Mouse (Mus musculus) liver, postnatal 0 days (tissue): ENCODE results near the gene Gm9837. TPM values are rescaled to one million over a fixed set of nuclear protein-coding genes. Genes with fewer than 3 reads are reported as not detected.

Source experiments
- ATAC-seq: fragments of 200-750 bp; cut with Nextera tagmentation; 2 replicates; pipeline ENCODE4 v1.8.0; 2017; ENCODE audit warnings: mild to moderate bottlenecking, moderate library complexity
- DNase-seq: peaks from one replicate; pipeline ENCODE4 v3.0.0-alpha.2; 2016
- H3K27ac ChIP-seq: fragments of 300-500 bp; sonication (generic); 2 replicates; pipeline ENCODE4 v1.5.1; 2014; ENCODE audit warnings: antibody characterized with exemption, moderate library complexity, mild to moderate bottlenecking, low read depth
- H3K27me3 ChIP-seq: fragments of 300-500 bp; sonication (generic); 2 replicates; pipeline ENCODE4 v1.6.1; 2014; ENCODE audit warnings: low read length, control low read depth, mixed read lengths; ENCODE audit not compliant: insufficient read depth
- H3K36me3 ChIP-seq: fragments of 300-500 bp; sonication (generic); replicated peaks from 2 replicates; pipeline ENCODE4 v1.6.1; 2014; ENCODE audit warnings: mild to moderate bottlenecking, control low read depth, low read length, moderate library complexity, mixed read lengths; ENCODE audit not compliant: insufficient read depth
- H3K4me1 ChIP-seq: fragments of 300-500 bp; sonication (generic); 2 replicates; pipeline ENCODE4 v1.6.1; 2014; ENCODE audit warnings: antibody characterized with exemption, mild to moderate bottlenecking, control low read depth; ENCODE audit not compliant: insufficient read depth
- H3K4me2 ChIP-seq: fragments of 300-500 bp; sonication (generic); 2 replicates; pipeline ENCODE4 v1.6.1; 2014; ENCODE audit warnings: low read depth, mild to moderate bottlenecking, low read length, moderate library complexity, mixed read lengths
- H3K4me3 ChIP-seq: fragments of 300-500 bp; sonication (generic); 2 replicates; pipeline ENCODE4 v1.5.1; 2014; ENCODE audit warnings: low read depth, low read length
- H3K9ac ChIP-seq: fragments of 300-500 bp; sonication (generic); replicated peaks from 2 replicates; pipeline ENCODE4 v1.6.1; 2014; ENCODE audit warnings: mild to moderate bottlenecking, moderate library complexity
- H3K9me3 ChIP-seq: fragments of 300-500 bp; sonication (generic); 2 replicates; pipeline ENCODE4 v1.6.1; 2016; ENCODE audit warnings: mild to moderate bottlenecking, control low read depth, low read length, mixed read lengths
- CTCF ChIP-seq: sonication (generic); IDR thresholded peaks from 2 replicates; pipeline ENCODE4 v1.5.1; 2016; ENCODE audit warnings: antibody characterized with exemption, low read depth
- EP300 ChIP-seq: IDR thresholded peaks from 2 replicates; pipeline ENCODE4 v1.6.1; 2016; ENCODE audit warnings: antibody characterized with exemption, low read depth, mild to moderate bottlenecking
- WGBS: fragments of 180-500 bp; shearing (Covaris S2); extraction: QIAGEN DNeasy Blood & Tissue Kit; methylation state at CpG from one replicate; pipeline ENCODE4 v1.1.7; 2014; ENCODE audit not compliant: insufficient replicate concordance; 5-methylcytosine and 5-hydroxymethylcytosine counted together
- polyA plus RNA-seq: library from polyadenylated mRNA; unstranded; fragments of >200 nt; fragmentation: Nextera tagmentation; extraction: Ambion mirVana; gene quantifications from 2 replicates; pipeline ENCODE4 v1.2.1, GENCODE M21; 2015

Gene Gm9837
- polyA plus RNA-seq, 1 experiment from 2014 or later = not detected

GRCm38 (mm10) chr11:53502039-53502765, 31.9 kb upstream of the Gm9837 start:
- H3K27me3 ChIP-seq = no peaks in the 10 kb centered on the region
- no peak for DNase-seq
- TF ChIP-seq CTCF (peak; percentile 53), EP300 (no peak)
- H3K4me3 ChIP-seq = no peak overlapping the region
- 56% methylated on average over 8 of the region's 8 CpGs for WGBS
- no peaks in the 10 kb centered on the region for H3K4me1 ChIP-seq
- ATAC-seq = no peak
- no peaks in the 10 kb centered on the region for H3K9me3 ChIP-seq
- H3K27ac ChIP-seq = no peak overlapping the region
- no peak overlapping the region for H3K4me2 ChIP-seq
- H3K36me3 ChIP-seq = no peaks in the 10 kb centered on the region
- H3K9ac ChIP-seq = no peak overlapping the region

GRCm38 (mm10) chr11:53500569-53500968, 30.3 kb upstream of the Gm9837 start:
- 15% methylated on average over 11 of the region's 11 CpGs for WGBS
- TF ChIP-seq EP300 (no peak), CTCF (no peak)
- Histone ChIP-seq H3K4me3 (no peak overlapping the region), H3K27me3 (no peaks in the 10 kb centered on the region), H3K27ac (no peak overlapping the region), H3K4me1 (no peaks in the 10 kb centered on the region), H3K4me2 (no peak overlapping the region), H3K9ac (no peak overlapping the region), H3K36me3 (no peaks in the 10 kb centered on the region), H3K9me3 (no peaks in the 10 kb centered on the region)
- DNase-seq (no peak), ATAC-seq (no peak)

- TF ChIP-seq CTCF (no peak), EP300 (no peak)
- 40% methylated on average over 6 of the region's 6 CpGs for WGBS
- no peaks in the 10 kb centered on the region for H3K36me3 ChIP-seq
- H3K4me3 ChIP-seq = no peak overlapping the region
- H3K9me3 ChIP-seq = no peaks in the 10 kb centered on the region
- DNase-seq (no peak), ATAC-seq (no peak)
- H3K27ac ChIP-seq = no peak overlapping the region
- no peaks in the 10 kb centered on the region for H3K27me3 ChIP-seq
- no peak overlapping the region for H3K4me2 ChIP-seq
- H3K4me1 ChIP-seq = no peaks in the 10 kb centered on the region
- no peak overlapping the region for H3K9ac ChIP-seq
Observed at GRCm38 (mm10) chr11:53496946-53497345, 26.7 kb upstream of the Gm9837 start.

DNA sequence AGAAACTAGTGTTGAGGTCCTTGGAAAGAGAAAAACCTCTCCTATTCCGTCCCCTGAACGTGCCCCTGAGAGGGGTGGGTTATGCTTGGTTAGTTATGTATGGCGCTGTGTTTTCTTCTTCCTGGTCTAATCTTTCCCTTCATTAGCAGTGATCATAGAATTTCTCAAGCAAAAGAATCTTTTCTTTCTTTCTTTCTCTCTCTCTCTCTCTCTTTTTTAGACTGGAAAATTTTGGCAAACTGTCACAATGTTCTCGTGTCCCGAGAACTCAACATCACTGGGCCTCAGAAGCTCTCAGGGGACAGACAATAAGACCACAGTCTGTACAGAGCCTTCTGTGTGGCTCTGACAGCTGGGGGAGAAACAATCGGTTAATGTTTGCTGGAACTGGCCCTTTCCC, 25.1 kb upstream of the Gm9837 start:
- Histone ChIP-seq H3K27ac (no peak overlapping the region), H3K4me1 (no peaks in the 10 kb centered on the region), H3K9me3 (no peaks in the 10 kb centered on the region), H3K27me3 (no peaks in the 10 kb centered on the region), H3K9ac (no peak overlapping the region), H3K36me3 (no peaks in the 10 kb centered on the region), H3K4me3 (no peak overlapping the region), H3K4me2 (no peak overlapping the region)
- WGBS = 62% methylated on average over 6 of the region's 6 CpGs
- no peak for ATAC-seq
- DNase-seq = no peak
- TF ChIP-seq CTCF = no peak
- no peak for TF ChIP-seq EP300

- Histone ChIP-seq H3K9ac (no peak overlapping the region), H3K9me3 (no peaks in the 10 kb centered on the region), H3K27ac (no peak overlapping the region), H3K4me3 (no peak overlapping the region), H3K4me1 (no peaks in the 10 kb centered on the region), H3K27me3 (no peaks in the 10 kb centered on the region), H3K36me3 (no peaks in the 10 kb centered on the region), H3K4me2 (no peak overlapping the region)
- TF ChIP-seq EP300 (no peak), CTCF (no peak)
- WGBS = 60% methylated on average over 3 of the region's 3 CpGs
- no peak for ATAC-seq
- no peak for DNase-seq
Observed at GRCm38 (mm10) chr11:53493243-53493955, 23.1 kb upstream of the Gm9837 start.

DNA sequence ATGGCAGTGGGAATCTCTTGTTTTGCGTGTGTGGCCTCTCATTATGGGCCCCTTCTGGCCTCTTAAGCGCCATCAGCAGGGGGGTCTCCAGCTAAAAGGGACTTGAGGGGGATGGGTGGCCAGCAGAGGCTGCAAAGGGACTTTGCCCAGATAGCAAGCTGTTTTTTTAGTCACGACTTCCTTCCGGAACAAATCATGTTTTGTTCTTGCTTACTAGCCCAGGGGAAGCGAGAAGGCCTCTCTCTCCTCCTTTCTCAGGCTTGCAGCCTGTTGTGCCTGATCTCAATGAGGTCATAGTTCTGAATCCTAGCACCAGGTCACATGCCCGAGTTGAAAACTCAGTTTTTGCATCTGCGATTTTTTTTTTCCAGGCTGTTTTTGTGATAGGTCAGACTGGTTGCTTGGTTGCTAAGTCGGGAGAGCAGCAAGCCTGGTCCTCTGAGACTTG, 21.7 kb upstream of the Gm9837 start:
- peak; percentile 31; the same call in 1 of the 2 replicates for ATAC-seq

More for the DNA sequence above, 21.7 kb upstream of the Gm9837 start:
- H3K4me1 ChIP-seq = peaks cover 7% of the 10 kb centered on the region
- H3K36me3 ChIP-seq = no peaks in the 10 kb centered on the region
- no peak overlapping the region for H3K9ac ChIP-seq
- H3K9me3 ChIP-seq = no peaks in the 10 kb centered on the region
- no peak for TF ChIP-seq CTCF
- TF ChIP-seq EP300 = no peak
- H3K27me3 ChIP-seq = peaks cover 4% of the 10 kb centered on the region
- H3K4me3 ChIP-seq = no peak overlapping the region
- no peak overlapping the region for H3K4me2 ChIP-seq
- WGBS = 19% methylated on average over 8 of the region's 8 CpGs
- peak overlapping the region; percentile 51; the same call in 1 of the 2 replicates for H3K27ac ChIP-seq
- no peak for DNase-seq
